Mouse (Mus musculus): ENCODE measurements around the gene Chn1.

- TF ChIP-seq POLR2A (IDR thresholded peaks at IDR 0.05; ENCODE audit: low read depth, low read length) = no peak
- TF ChIP-seq CTCF (IDR thresholded peaks at IDR 0.05; ENCODE audit: borderline replicate concordance, insufficient read depth, low read length) = no peak
Measured at GRCm38 (mm10) chr2:73573556-73573955, 201.6 kb downstream of the Chn1 start.
